Mouse (Mus musculus) midbrain, embryonic 15.5 days (tissue): ENCODE data around the gene Cped1. TPM values are rescaled to one million over a fixed set of nuclear protein-coding genes. Genes with fewer than 3 reads are reported as not detected.

Source experiments
- ATAC-seq: fragments of 200-750 bp; cut with Nextera tagmentation; replicated peaks from 2 replicates; pipeline ENCODE4 v1.8.0; 2017; ENCODE audit warnings: moderate TSS enrichment
- H3K27ac ChIP-seq: fragments of 300-500 bp; sonication (generic); 2 replicates; pipeline ENCODE4 v1.5.1; 2015; ENCODE audit warnings: mild to moderate bottlenecking, inconsistent platforms
- H3K27me3 ChIP-seq: fragments of 300-500 bp; sonication (generic); replicated peaks from 2 replicates; pipeline ENCODE4 v1.6.1; 2015; ENCODE audit warnings: inconsistent platforms
- H3K36me3 ChIP-seq: fragments of 300-500 bp; sonication (generic); replicated peaks from 2 replicates; pipeline ENCODE4 v1.6.1; 2015; ENCODE audit warnings: inconsistent platforms
- H3K4me1 ChIP-seq: fragments of 300-500 bp; sonication (generic); 2 replicates; pipeline ENCODE4 v1.6.1; 2015; ENCODE audit warnings: inconsistent platforms
- H3K4me2 ChIP-seq: fragments of 300-500 bp; sonication (generic); 2 replicates; pipeline ENCODE4 v1.6.1; 2015; ENCODE audit warnings: inconsistent platforms, mild to moderate bottlenecking, moderate library complexity
- H3K4me3 ChIP-seq: fragments of 300-500 bp; sonication (generic); 2 replicates; pipeline ENCODE4 v1.5.1; 2015; ENCODE audit warnings: mild to moderate bottlenecking, inconsistent platforms
- H3K9ac ChIP-seq: fragments of 300-500 bp; sonication (generic); 2 replicates; pipeline ENCODE4 v1.6.1; 2015; ENCODE audit warnings: mild to moderate bottlenecking, inconsistent platforms
- H3K9me3 ChIP-seq: fragments of 300-500 bp; sonication (generic); 2 replicates; pipeline ENCODE4 v1.6.1; 2016; ENCODE audit warnings: inconsistent platforms
- WGBS: fragments of 180-500 bp; shearing (Covaris S2); methylation state at CpG from one replicate; pipeline ENCODE4 v1.1.7; 2015; ENCODE audit warnings: mixed read lengths; 5-methylcytosine and 5-hydroxymethylcytosine counted together
- polyA plus RNA-seq: library from polyadenylated mRNA; unstranded; fragments of >200 nt; fragmentation: Nextera tagmentation; extraction: Ambion mirVana; gene quantifications from 2 replicates; pipeline ENCODE4 v1.2.1, GENCODE M21; 2015

The Cped1 gene
- polyA plus RNA-seq, 1 experiment from 2014 or later, result 3.4 TPM

DNA sequence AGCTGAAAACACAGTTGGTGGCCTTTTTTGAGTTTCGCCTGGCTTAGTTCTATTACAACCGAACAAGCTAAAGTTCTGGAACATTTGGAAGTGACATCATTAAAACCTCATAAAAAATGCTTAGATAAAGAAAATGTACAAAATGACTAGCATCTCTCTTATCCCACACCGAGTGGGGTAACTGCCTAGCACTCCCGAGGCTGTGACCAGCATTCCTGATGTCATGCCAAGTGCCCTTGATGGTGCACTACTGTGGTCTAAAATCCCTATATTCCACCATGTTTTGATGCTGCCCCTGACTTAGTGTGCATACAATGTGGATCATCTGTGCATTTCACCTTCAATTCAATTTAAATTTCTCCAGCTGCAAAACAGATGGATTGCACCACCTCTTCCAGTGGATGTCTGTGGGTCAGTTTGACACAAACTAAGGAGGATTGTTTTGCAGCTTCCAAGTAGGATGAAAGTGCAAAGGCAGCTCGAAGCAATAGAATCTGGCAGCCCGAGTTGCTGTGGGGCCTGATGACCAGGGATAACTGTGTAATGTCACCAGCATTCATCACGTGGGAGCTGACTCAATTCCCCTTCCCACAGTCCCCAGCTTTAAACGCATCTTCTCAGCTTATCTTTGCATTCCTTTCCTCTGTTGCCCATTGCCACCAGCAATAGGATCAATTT, 33.2 kb downstream of the Cped1 start:
- 67% methylated on average over 8 of the region's 8 CpGs for WGBS

DNA sequence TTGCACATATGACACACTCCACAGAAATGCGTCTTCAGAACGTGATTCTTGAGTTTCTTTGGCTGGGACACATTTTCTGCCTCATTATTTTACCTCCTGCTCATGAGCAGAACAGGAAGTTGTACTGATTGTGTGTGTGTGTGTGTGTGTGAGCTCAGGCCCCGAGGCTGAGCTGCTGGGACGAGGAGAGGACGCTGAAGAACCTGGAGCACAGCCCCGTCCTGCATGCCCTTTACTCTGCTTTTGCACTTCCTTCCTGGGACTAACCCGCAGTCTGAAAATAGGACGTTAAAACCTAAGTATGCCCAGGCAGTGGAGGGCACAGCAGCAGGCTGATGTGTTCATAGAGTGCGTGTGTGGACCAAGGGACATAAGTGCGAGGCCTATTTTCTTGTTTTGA, 33.9 kb downstream of the Cped1 start:
- Histone ChIP-seq H3K27me3 (no peaks in the 10 kb centered on the region), H3K36me3 (no peaks in the 10 kb centered on the region), H3K4me3 (no peak overlapping the region), H3K9ac (no peak overlapping the region), H3K27ac (no peak overlapping the region), H3K4me2 (no peak overlapping the region), H3K9me3 (no peaks in the 10 kb centered on the region), H3K4me1 (no peaks in the 10 kb centered on the region)
- no peak for ATAC-seq
- WGBS, result 64% methylated on average over 10 of the region's 10 CpGs

More for the DNA sequence above, 33.2 kb downstream of the Cped1 start:
- Histone ChIP-seq H3K9ac (no peak overlapping the region), H3K4me3 (no peak overlapping the region), H3K27me3 (no peaks in the 10 kb centered on the region), H3K4me1 (no peaks in the 10 kb centered on the region), H3K27ac (no peak overlapping the region), H3K36me3 (no peaks in the 10 kb centered on the region), H3K9me3 (no peaks in the 10 kb centered on the region), H3K4me2 (no peak overlapping the region)
- ATAC-seq, result no peak

DNA sequence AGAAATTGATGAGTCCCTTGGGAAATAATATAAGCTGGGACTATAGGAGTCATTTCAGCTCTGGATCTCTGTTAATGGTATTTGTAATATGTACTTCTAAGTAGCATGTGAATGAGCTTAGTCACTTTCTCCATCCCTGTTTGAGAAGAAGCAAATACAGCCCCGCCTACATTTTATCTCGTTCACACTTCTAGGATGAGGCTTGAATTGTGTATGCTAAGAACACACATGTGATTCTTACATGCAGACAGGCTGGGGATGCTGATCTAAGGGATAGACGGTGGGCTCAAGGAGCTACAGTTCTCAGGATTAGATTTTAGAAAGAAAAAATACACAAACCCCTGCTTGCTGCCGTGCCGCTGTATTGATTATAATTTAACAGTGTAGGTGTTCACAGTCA, 35.0 kb downstream of the Cped1 start:
- Histone ChIP-seq H3K27ac (no peak overlapping the region), H3K9me3 (no peaks in the 10 kb centered on the region), H3K36me3 (no peaks in the 10 kb centered on the region), H3K4me3 (no peak overlapping the region), H3K4me2 (no peak overlapping the region), H3K27me3 (no peaks in the 10 kb centered on the region), H3K9ac (no peak overlapping the region), H3K4me1 (peaks cover 5% of the 10 kb centered on the region)
- ATAC-seq, result no peak
- WGBS, result 81% methylated on average over 5 of the region's 5 CpGs

GRCm38 (mm10) chr6:22021315-22021714, 35.6 kb downstream of the Cped1 start:
- Histone ChIP-seq H3K4me3 (no peak overlapping the region), H3K9ac (no peak overlapping the region), H3K4me2 (no peak overlapping the region), H3K27me3 (no peaks in the 10 kb centered on the region), H3K36me3 (no peaks in the 10 kb centered on the region), H3K4me1 (peaks cover 11% of the 10 kb centered on the region), H3K9me3 (no peaks in the 10 kb centered on the region), H3K27ac (no peak overlapping the region)
- WGBS, result 85% methylated on average over 3 of the region's 3 CpGs
- no peak for ATAC-seq

DNA sequence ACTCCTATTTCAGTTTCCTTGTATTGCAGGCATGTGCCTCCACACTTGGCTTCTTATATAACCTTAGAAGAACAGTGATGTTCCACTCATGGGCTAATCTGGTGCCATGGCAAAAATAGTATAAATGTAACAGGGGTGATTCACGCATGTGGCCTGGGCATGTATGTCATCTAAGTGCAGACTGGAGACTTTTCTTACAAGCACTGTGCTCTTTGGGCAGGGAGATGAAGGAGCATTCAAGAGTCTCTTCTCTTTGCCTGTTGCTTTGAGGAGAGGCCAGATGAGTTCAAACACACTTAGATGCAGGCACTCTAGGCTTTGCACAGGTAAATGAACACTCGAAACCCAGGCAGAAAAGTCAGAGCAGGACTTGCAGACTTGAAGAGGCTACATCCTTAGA, 38.5 kb downstream of the Cped1 start:
- no peak overlapping the region for H3K27ac ChIP-seq
- WGBS, result 98% methylated on average over 2 of the region's 2 CpGs

DNA sequence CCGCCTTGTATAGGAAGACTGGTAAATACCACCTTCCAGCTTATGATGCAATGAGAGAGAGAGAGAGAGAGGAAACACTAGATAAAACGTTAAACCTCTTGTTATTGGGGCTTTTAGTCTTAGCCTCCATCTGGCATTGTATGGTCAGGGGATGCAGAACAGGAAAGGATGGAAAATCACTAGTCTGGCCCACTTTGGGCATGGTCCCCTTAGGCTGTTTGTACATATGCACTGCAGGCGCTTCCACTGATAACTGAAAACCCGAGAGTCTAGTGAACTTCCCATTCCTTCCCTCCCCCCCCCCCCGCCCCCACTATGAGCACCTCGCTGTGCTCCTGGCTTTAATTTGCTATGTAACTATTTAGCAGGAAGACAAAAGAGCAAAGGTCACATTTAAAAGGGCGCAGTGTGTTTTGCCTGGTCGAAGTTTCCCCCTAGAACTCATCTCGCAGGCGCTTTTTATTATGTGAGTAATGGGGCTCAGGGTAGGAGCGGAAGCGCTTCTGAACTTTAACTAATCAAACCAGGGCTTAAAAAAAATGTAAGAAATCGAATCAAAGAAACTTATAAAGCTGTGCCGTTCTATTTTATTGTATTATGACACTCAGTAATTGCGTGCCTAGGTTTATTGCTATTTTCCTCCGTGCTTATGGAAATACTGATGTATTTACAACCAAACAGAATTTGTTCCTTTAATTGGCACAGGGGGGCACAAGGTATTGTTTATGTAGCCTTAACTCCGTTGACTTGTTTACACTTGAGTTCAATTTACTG, 40.1 kb downstream of the Cped1 start:
- no peaks in the 10 kb centered on the region for H3K9me3 ChIP-seq
- H3K27me3 ChIP-seq, result no peaks in the 10 kb centered on the region
- H3K9ac ChIP-seq, result no peak overlapping the region
- peaks cover 12% of the 10 kb centered on the region for H3K4me1 ChIP-seq
- H3K4me3 ChIP-seq, result peak overlapping the region; percentile 7; the same call in 1 of the 2 replicates
- no peaks in the 10 kb centered on the region for H3K36me3 ChIP-seq
- no peak overlapping the region for H3K27ac ChIP-seq
- 23% methylated on average over 17 of the region's 17 CpGs for WGBS
- 0 out of 2 replicates have a peak, but pooled peaks have one; percentile 37 for ATAC-seq
- peak overlapping the region; percentile 36 for H3K4me2 ChIP-seq

More for the DNA sequence above, 38.5 kb downstream of the Cped1 start:
- Histone ChIP-seq H3K9ac (no peak overlapping the region), H3K27me3 (no peaks in the 10 kb centered on the region), H3K9me3 (no peaks in the 10 kb centered on the region), H3K4me3 (no peak overlapping the region), H3K4me2 (no peak overlapping the region), H3K4me1 (peaks cover 12% of the 10 kb centered on the region), H3K36me3 (no peaks in the 10 kb centered on the region)
- ATAC-seq, result no peak

DNA sequence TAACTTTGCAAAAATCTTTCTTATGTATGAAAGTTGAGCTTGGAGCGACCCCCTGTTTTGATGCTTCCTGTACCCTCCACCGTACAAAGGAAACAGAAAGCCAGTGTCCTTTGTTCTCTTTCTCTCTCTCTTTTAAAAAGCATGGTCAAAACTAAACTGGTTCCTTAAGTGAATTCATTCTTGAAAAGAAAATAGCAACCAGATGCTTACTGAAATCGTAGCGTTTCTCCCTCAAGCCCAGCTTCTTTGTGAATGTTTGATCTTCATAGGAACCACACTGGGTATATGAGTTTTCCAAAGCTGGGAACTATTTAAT, 40.6 kb downstream of the Cped1 start:
- H3K27me3 ChIP-seq, result no peaks in the 10 kb centered on the region
- ATAC-seq, result peak; percentile 33; the same call in 1 of the 2 replicates

GRCm38 (mm10) chr6:22026761-22027594, 41.3 kb downstream of the Cped1 start:
- 79% methylated on average over 9 of the region's 9 CpGs for WGBS
- ATAC-seq, result no peak; the same call in 1 of the 2 replicates

More for the DNA sequence above, 40.6 kb downstream of the Cped1 start:
- no peak overlapping the region for H3K9ac ChIP-seq
- no peaks in the 10 kb centered on the region for H3K9me3 ChIP-seq
- H3K4me1 ChIP-seq, result peaks cover 12% of the 10 kb centered on the region
- no peaks in the 10 kb centered on the region for H3K36me3 ChIP-seq
- H3K27ac ChIP-seq, result no peak overlapping the region
- 14% methylated on average over 4 of the region's 4 CpGs for WGBS
- H3K4me2 ChIP-seq, result peak overlapping the region; percentile 36
- H3K4me3 ChIP-seq, result peak overlapping the region; percentile 7; the same call in 1 of the 2 replicates

DNA sequence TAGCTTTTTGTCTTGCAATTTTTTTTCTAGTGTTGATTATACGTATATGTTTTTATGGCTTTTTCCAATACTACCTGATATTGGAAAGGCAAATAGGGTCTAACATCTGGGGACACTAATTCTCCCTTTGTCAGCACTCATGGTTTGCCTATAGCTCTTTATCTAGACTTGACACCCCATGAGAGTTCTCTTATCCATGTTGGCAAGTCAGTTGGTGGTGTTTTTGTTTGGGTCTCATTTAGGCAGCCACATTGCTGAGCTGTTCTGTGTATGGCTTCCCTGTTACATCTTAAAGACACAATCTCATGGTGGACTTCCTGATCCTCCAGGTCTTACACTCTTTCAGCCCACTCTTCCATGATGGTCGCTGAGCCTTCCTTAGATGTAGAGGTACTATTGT, 42.1 kb downstream of the Cped1 start:
- H3K4me1 ChIP-seq, result peaks cover 12% of the 10 kb centered on the region
- no peaks in the 10 kb centered on the region for H3K27me3 ChIP-seq
- H3K9me3 ChIP-seq, result no peaks in the 10 kb centered on the region
- ATAC-seq, result no peak
- no peak overlapping the region for H3K9ac ChIP-seq
- H3K36me3 ChIP-seq, result no peaks in the 10 kb centered on the region
- no peak overlapping the region for H3K27ac ChIP-seq
- H3K4me3 ChIP-seq, result no peak overlapping the region
- WGBS, result 81% methylated on average over 2 of the region's 2 CpGs
- H3K4me2 ChIP-seq, result no peak overlapping the region

More at GRCm38 (mm10) chr6:22026761-22027594, 41.3 kb downstream of the Cped1 start:
- Histone ChIP-seq H3K9ac (no peak overlapping the region), H3K4me3 (no peak overlapping the region), H3K27ac (no peak overlapping the region), H3K27me3 (no peaks in the 10 kb centered on the region), H3K4me2 (no peak overlapping the region), H3K9me3 (no peaks in the 10 kb centered on the region), H3K36me3 (no peaks in the 10 kb centered on the region), H3K4me1 (peaks cover 12% of the 10 kb centered on the region)

DNA sequence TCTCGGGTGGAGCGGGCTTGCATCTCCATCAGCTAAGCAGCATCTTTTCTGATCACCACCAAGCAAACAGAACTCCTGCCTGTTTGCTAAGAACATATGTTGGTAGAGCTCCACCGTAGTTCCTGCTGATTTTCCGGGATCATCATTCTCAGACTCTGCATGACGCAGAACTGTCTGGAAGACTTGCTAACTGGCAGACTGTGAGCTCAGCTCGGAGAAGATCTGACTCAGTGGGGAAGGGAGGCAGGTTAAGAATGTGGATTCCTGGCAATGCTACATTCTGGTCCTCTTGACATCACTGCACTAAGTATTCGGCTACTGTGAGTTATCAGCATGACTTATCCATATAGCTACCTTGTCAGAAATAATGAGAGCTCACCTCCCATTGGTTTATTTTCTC, 44.7 kb downstream of the Cped1 start:
- no peak for ATAC-seq
- Histone ChIP-seq H3K27ac (no peak overlapping the region), H3K36me3 (no peaks in the 10 kb centered on the region), H3K4me1 (peaks cover 10% of the 10 kb centered on the region), H3K9me3 (no peaks in the 10 kb centered on the region), H3K9ac (no peak overlapping the region), H3K4me3 (no peak overlapping the region), H3K27me3 (no peaks in the 10 kb centered on the region), H3K4me2 (no peak overlapping the region)
- 80% methylated on average over 7 of the region's 7 CpGs for whole genome bisulfite sequencing

DNA sequence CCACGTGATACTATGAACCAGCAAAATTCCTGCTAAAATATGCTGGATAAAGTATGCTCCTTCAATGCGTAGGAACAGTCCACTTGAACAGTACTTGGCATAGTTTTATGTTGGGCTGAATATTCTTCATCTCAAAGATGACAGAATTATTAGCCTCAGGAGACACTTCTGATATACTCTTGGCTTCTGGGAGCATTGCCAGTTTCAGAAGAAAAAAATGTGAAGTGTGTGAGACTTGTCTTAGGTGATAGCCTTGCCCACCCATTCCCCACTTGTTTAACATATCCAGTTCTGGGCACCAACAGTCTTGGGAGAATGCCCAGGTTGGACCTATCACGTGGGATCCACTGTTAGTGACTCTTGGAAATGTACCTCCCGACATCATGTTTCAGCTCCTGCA, 47.5 kb downstream of the Cped1 start:
- H3K4me1 ChIP-seq, result 0 out of 2 replicates have a peak, but pooled peaks cover 4% of the 10 kb centered on the region
- no peaks in the 10 kb centered on the region for H3K9me3 ChIP-seq
- no peak for ATAC-seq
- H3K27ac ChIP-seq, result no peak overlapping the region
- H3K4me2 ChIP-seq, result no peak overlapping the region
- H3K4me3 ChIP-seq, result no peak overlapping the region
- no peaks in the 10 kb centered on the region for H3K36me3 ChIP-seq
- H3K9ac ChIP-seq, result no peak overlapping the region
- H3K27me3 ChIP-seq, result no peaks in the 10 kb centered on the region
- 86% methylated on average over 4 of the region's 4 CpGs for WGBS

DNA sequence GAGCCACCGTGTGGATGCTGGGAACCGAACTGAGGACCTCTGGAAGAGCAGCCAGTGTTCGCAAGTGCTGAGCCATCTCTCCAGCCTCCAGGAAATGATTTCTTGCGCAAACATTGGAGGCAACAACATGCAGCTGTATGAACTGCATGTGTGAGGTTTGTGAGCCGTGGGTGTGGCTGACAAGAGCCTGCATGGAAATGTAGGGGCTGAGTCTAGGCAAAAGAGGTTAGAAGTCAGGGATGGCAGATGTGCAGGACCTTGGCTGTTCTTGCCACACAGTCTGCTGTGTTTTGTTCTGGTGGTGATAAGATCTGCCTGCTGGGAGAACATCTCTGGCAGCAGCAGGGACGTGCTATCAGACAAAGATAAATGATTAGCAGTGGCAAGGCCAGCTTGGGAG, 49.7 kb downstream of the Cped1 start:
- H3K4me2 ChIP-seq, result no peak overlapping the region
- 81% methylated on average over 6 of the region's 6 CpGs for WGBS
- no peak overlapping the region for H3K9ac ChIP-seq
- H3K4me1 ChIP-seq, result 0 out of 2 replicates have a peak, but pooled peaks cover 4% of the 10 kb centered on the region
- H3K36me3 ChIP-seq, result no peaks in the 10 kb centered on the region
- ATAC-seq, result no peak
- no peak overlapping the region for H3K4me3 ChIP-seq
- H3K27ac ChIP-seq, result no peak overlapping the region
- no peaks in the 10 kb centered on the region for H3K9me3 ChIP-seq
- H3K27me3 ChIP-seq, result no peaks in the 10 kb centered on the region
